Mouse (Mus musculus) c-Kit-positive CD71-negative TER-119-negative erythroid progenitor cells, embryonic 14.5 days (primary cell): ENCODE data around the gene Postn.

Source experiments
- DNase-seq: peaks from one replicate; pipeline ENCODE4 v3.0.0-alpha.2; 2013; ENCODE audit warnings: low read depth

The Postn gene

GRCm38 (mm10) chr3:54360897-54361296, at the start of gene Postn:
Gene Postn, plus strand, starts transcription at chr3:54361109.
- no peak for DNase-seq

- no peak for DNase-seq
Measured at GRCm38 (mm10) chr3:54314055-54314454, 46.9 kb upstream of the Postn start.

- peak; percentile 26 for DNase-seq
Measured at GRCm38 (mm10) chr3:54352891-54353652, 7.8 kb upstream of the Postn start.

- DNase-seq = no peak
Measured at GRCm38 (mm10) chr3:54357561-54357960, 3.3 kb upstream of the Postn start.

GRCm38 (mm10) chr3:54358463-54359189, 2.3 kb upstream of the Postn start:
- no peak for DNase-seq

GRCm38 (mm10) chr3:54361656-54362055, 747 bp downstream of the Postn start:
- DNase-seq = no peak

- no peak for DNase-seq
Measured at GRCm38 (mm10) chr3:54371015-54371414, 10.1 kb downstream of the Postn start.

- DNase-seq = no peak
Measured at GRCm38 (mm10) chr3:54372625-54373024, 11.7 kb downstream of the Postn start.

- DNase-seq = no peak
Measured at GRCm38 (mm10) chr3:54376014-54376413, 15.1 kb downstream of the Postn start.

- no peak for DNase-seq
Measured at GRCm38 (mm10) chr3:54377647-54378046, 16.7 kb downstream of the Postn start.

- DNase-seq = no peak
Measured at GRCm38 (mm10) chr3:54378135-54378534, 17.2 kb downstream of the Postn start.

GRCm38 (mm10) chr3:54379981-54380380, 19.1 kb downstream of the Postn start:
- DNase-seq = no peak

GRCm38 (mm10) chr3:54399321-54399720, 38.4 kb downstream of the Postn start:
- DNase-seq = no peak

GRCm38 (mm10) chr3:54399911-54400310, 39.0 kb downstream of the Postn start:
- no peak for DNase-seq

- DNase-seq = no peak
Measured at GRCm38 (mm10) chr3:54400617-54401016, 39.7 kb downstream of the Postn start.

GRCm38 (mm10) chr3:54401706-54402105, 40.8 kb downstream of the Postn start:
- DNase-seq = no peak

GRCm38 (mm10) chr3:54403791-54404190, 42.9 kb downstream of the Postn start:
- no peak for DNase-seq

- DNase-seq = no peak
Measured at GRCm38 (mm10) chr3:54406567-54406966, 45.7 kb downstream of the Postn start.

GRCm38 (mm10) chr3:54411052-54411451, 50.1 kb downstream of the Postn start:
- no peak for DNase-seq

- DNase-seq = no peak
Measured at GRCm38 (mm10) chr3:54412885-54413583, 52.1 kb downstream of the Postn start.

- no peak for DNase-seq
Measured at GRCm38 (mm10) chr3:54413584-54413897, 52.6 kb downstream of the Postn start.

GRCm38 (mm10) chr3:54414386-54414785, 53.5 kb downstream of the Postn start:
- no peak for DNase-seq

- no peak for DNase-seq
Measured at GRCm38 (mm10) chr3:54417833-54418386, 57.0 kb downstream of the Postn start.
